Mouse (Mus musculus) heart, adult 2 months (tissue): ENCODE results near the gene Prr15.

Source experiments
- CTCF ChIP-seq: fragments of 200-600 bp; IDR thresholded peaks from 2 replicates; pipeline ENCODE4 v1.8.1; 2022; ENCODE audit warnings: antibody characterized with exemption, mild to moderate bottlenecking, moderate library complexity
- EP300 ChIP-seq: fragments of 200-500 bp; IDR thresholded peaks from 2 replicates; pipeline ENCODE4 v1.6.1; 2011; ENCODE audit warnings: low read depth, low read length, control low read depth; ENCODE audit not compliant: insufficient read depth
- POLR2A ChIP-seq: fragments of 200-500 bp; IDR thresholded peaks from 2 replicates; pipeline ENCODE4 v1.6.1; 2011; ENCODE audit warnings: mild to moderate bottlenecking, low read depth, low read length, control low read depth; ENCODE audit not compliant: insufficient read depth

DNA sequence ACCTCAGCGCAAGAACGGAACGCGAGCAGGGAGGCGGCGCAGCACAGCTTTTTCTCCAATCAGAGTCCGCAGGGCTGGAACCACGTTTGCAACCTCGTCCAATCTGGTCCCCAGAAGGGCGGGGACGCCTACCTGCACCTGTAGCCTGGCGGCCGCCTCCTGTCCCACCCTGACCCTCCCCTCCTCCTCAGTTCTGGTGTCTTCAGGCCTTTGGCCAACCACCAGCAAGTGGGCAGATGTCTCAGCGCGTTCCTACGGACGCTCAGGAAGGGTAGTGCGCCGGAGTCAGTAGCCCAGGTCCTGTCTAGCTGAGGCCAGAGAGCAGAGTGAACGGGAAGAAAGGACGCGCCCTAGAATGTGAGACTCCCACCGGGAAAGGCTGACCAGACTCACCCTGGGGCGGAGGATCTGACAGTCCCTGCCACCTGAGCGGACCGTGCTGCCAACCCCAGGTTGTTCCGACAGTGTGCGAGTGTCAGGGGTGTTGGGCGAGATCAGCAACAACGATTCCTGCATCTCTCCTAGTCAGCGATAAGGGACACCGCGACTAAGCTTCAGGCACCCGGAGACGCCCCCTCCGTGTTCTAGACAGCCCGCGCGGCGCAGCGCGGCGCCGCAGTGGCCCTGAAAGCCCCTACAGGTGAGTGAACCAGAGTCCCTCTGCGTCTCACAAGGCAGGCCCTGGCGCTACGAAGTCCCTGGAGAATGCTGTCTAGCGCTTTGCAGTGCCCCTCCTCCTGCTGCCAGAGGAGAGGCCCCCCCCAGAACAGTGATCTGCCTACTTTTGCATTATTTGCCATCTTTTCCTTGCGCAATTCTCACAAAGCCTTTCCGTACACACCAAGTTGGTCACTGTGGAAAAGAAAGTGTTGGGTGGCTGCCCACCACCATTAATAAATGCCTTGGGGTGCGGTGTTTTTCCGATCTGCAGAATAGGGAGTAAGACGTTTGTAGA, 1.3 kb downstream of the Prr15 start:
- TF ChIP-seq POLR2A, result no peak
- no peak for TF ChIP-seq CTCF
- TF ChIP-seq EP300, result no peak
